Mouse (Mus musculus) cerebellum, adult 9-11 months (tissue): Measurements from ENCODE around the gene Mrpl2.

Experiments used
- DNase-seq: peaks from one replicate; pipeline ENCODE4 v3.0.0; 2022

The Mrpl2 gene

GRCm38 (mm10) chr17:46673850-46674529, 28.0 kb downstream of the Mrpl2 start, which contains the start of gene Rrp36:
Gene Rrp36, minus strand, starts transcription at chr17:46674352.
- peak; percentile 88 for DNase-seq

DNA sequence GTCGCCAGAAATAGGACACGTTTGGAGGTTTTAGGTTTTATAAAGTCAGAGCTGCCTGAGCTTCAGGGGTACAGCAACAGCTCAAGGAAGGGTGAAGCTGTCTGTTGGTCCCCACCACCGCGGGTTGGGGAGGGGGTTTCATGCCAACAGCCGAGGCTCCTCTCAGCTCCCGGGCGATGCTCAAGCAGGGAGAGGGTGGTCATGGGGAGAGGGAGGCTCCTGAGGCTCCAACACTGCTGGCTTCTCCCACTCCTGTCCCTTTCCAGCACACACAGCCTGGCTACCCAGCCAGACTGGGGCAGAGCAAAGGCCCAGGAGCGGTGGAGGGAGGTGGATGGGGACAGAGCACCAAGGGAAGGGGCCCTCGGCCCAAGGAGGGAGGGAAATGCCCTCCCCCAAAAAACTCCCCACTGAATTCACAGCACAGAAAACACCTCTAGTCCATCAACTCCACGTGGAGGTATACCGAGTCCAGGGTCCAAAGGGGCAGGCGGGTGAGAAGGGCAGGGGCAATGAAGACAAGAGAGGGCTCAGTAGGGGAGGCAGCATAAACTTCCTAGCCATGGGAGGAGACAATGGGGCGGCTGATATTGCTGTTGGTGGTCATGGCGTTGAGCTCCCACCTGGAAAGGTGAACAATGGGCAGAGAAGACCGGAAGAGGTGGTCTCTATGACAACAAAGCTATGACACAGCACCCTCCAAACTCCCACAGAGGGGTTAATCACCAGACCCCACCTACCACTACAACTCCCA, 28.7 kb downstream of the Mrpl2 start:
- peak; percentile 62 for DNase-seq

GRCm38 (mm10) chr17:46678416-46678815, 32.4 kb downstream of the Mrpl2 start, which contains the start of gene Mea1:
Gene Mea1, plus strand, starts transcription at chr17:46678793.
- DNase-seq = no peak

GRCm38 (mm10) chr17:46678911-46679310, 32.9 kb downstream of the Mrpl2 start:
- DNase-seq = no peak

- no peak for DNase-seq
Observed at GRCm38 (mm10) chr17:46679843-46680759, 34.1 kb downstream of the Mrpl2 start.

- DNase-seq = peak; percentile 99
Observed at GRCm38 (mm10) chr17:46680760-46681373, 34.8 kb downstream of the Mrpl2 start, which contains the start of gene Klhdc3. Gene Klhdc3, minus strand, starts transcription at chr17:46680914.

DNA sequence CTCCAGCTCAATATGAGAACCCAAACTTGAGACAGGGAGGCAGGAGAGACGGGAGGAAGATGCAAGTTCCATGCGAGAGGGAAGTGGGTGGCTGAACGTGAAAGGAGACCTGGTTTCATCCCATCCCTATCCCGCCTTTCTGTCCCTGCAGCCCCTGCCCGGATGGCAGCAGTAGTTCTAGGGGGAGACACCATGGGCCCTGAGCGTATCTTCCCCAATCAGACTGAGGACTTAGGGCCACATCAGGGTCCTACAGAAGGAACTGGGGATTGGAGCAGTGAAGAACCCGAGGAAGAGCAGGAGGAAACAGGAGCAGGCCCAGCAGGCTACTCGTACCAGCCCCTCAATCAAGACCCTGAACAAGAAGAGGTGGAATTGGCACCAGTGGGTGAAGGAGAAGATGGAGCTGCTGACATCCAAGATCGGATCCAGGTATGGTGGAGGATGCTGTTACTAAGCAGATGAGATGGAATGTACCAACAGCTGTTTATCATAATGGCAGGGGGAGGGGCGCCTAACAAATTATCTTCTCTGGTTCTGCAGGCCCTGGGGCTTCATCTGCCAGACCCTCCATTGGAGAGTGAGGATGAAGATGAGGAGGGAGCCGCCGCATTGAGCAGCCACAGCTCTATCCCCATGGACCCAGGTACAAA, 35.6 kb downstream of the Mrpl2 start:
- DNase-seq = peak; percentile 69

DNA sequence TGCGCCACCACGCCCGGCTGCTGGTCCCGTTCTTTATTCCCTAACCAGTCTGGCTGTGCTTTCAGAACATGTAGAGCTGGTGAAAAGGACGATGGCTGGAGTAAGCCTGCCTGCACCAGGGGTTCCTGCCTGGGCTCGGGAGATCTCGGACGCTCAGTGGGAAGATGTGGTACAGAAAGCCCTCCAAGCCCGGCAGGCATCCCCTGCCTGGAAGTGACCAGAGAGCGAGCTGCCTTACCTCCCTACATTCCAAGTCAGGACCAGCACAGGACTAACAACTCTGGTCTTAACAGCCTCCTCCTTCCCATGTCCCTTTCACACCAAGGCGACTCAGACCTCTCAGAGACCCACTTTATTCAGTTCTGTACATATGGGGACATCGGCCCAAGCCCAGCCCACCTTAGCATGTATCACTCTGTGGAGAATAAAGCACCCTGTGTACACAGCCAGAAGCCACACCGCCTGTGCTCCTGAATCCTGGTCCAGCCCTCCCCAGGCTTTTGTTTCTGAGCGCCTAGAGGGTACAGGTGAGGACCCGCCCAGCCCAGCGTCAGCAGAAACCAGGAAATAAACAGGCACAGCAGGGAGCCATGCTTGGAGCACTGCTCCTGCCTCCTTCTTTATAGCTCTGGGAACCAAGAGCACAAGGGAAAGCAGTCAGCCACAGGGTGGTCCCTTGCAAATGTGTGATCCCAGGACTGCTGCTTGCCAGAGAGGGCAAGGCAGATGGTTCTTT, 36.8 kb downstream of the Mrpl2 start:
- DNase-seq = peak; percentile 62

GRCm38 (mm10) chr17:46685913-46686312, 39.9 kb downstream of the Mrpl2 start:
- no peak for DNase-seq

GRCm38 (mm10) chr17:46690665-46691064, 44.6 kb downstream of the Mrpl2 start:
- DNase-seq = no peak

DNA sequence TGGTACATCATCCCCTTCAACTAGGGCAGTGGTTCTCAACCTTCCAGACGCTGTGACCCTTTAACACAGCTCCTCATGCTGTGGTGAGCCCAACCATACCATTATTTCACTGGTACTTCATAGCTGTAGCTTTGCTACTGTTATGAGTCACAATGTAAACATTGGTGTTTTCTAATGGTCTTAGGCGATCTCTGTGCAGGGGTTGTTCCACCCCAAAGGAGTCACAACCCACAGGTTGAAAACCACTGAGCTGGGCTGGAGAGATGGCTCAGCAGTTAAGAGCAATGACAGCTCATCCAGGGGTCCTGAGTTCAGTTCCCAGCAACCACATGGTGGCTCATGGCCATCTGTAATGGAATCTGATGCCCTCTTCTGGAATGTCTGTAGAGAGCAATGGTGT, 45.4 kb downstream of the Mrpl2 start:
- no peak for DNase-seq

DNA sequence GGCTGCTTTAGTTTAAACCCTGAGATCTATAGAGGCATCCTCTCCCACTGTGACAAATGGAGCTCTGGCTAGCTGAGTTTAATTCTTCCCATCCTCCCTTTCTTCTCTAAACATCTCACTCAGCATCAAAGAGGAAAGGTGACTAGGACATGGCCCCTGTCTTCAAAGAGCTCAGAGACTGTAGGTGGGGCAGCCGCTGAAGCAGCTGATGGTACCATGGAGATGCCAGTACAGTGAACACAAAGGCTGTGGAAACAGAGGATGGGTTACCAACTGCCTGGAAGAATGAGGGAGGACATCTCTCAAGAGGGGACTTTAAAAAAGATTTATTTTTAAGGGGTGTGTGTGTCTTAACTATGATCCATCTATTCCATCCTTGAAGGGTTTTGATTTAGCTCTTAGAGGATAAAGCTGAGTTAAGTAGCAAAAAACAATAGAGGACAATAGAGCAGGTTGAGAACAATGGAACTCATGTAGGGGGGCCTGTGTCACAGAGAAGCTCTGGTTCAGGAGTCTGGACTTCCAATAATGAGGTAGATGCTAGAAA, 48.6 kb downstream of the Mrpl2 start:
- DNase-seq = no peak

DNA sequence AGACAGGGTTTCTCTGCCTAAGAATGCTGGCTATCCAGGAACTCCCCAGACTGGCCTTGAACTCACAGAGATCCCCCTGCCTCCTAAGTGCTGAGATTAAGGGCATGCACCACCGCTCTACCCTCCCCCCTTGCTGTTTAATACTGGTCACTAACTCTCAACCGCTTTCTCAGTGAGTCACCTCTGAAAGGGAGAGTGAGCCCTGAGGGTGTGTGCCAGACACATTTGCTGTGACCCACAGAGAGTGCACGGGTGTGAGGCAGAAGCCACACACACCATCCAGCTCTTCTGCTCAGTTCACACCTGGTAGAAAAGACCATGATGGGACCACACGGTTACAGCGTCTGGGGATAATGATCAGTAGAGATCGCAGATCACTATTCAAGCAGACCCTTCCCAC, 52.5 kb downstream of the Mrpl2 start:
- DNase-seq = no peak

DNA sequence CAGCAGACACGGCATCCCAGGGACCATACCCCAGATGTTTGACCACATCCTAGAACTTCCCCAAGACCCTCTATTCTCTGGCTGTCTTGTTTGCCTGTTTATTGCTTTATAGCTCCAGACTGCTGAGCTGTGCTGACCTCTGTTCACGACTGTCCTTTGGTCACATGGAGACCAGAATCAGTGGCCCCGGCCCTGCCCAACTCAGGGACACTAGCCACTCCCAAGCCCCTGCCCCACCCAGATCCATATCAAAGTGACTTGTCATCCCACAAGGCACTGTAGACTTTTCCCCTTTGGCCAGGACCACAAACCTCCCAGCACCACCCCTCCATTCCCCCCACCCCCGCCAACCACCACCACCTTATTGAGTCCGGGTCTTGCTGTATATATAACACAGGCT, 53.2 kb downstream of the Mrpl2 start:
- no peak for DNase-seq
